Mouse (Mus musculus): ENCODE results near the gene Chrm5. TPM values are rescaled to one million over a fixed set of nuclear protein-coding genes. Genes with fewer than 3 reads are reported as not detected.

Chrm5 gene
- polyA plus RNA-seq (2012; fragmentation: generic; extraction: Trizol) = under 1 TPM in 1 of 2 experiments, not detected in 1; 0.05 TPM

GRCm38 (mm10) chr2:112480669-112481068, at the start of gene Chrm5:
Gene Chrm5 (minus strand): TSS chr2:112480769.

GRCm38 (mm10) chr2:112492856-112493538, 12.4 kb upstream of the Chrm5 start, which contains the start of gene Aven:
Gene Aven (plus strand): TSS chr2:112492964.

GRCm38 (mm10) chr2:112454862-112455564, 25.6 kb downstream of the Chrm5 start, which contains the start of gene Emc7:
Gene Emc7 (plus strand): TSS chr2:112454997.

Other genes starting within 250 kb of the Chrm5 start
- gene Lpcat4, start 241.3 kb downstream of the Chrm5 start, polyA plus RNA-seq (2012; fragmentation: generic; extraction: Trizol) = 10 to 100 TPM in 1 of 2 experiments, 1 to 10 TPM in 1; 9.9 to 19.1 TPM
- gene Nutm1, start 221.5 kb downstream of the Chrm5 start, polyA plus RNA-seq (2012; fragmentation: generic; extraction: Trizol) = not detected
- 100 to 1,000 TPM; 102 to 154 TPM for gene Nop10, start 218.8 kb downstream of the Chrm5 start, polyA plus RNA-seq (2012; fragmentation: generic; extraction: Trizol)
- 1 to 10 TPM in 1 of 2 experiments, under 1 TPM in 1; 0.42 to 5.9 TPM for gene Slc12a6, start 214.9 kb downstream of the Chrm5 start, polyA plus RNA-seq (2012; fragmentation: generic; extraction: Trizol)
- not detected for gene Gm21985, start 214.5 kb downstream of the Chrm5 start, polyA plus RNA-seq (2012; fragmentation: generic; extraction: Trizol)
- gene Emc4, start 112.7 kb downstream of the Chrm5 start, polyA plus RNA-seq (2012; fragmentation: generic; extraction: Trizol) = 10 to 100 TPM; 56.5 to 98.0 TPM
- gene Katnbl1, start 101.6 kb downstream of the Chrm5 start, polyA plus RNA-seq (2012; fragmentation: generic; extraction: Trizol) = 1 to 10 TPM in 1 of 2 experiments, under 1 TPM in 1; 0.49 to 2.3 TPM
- gene Emc7, start 25.8 kb downstream of the Chrm5 start, polyA plus RNA-seq (2012; fragmentation: generic; extraction: Trizol) = 10 to 100 TPM in 1 of 2 experiments, 1 to 10 TPM in 1; 4.5 to 11.0 TPM
- gene Aven, start 12.2 kb upstream of the Chrm5 start, polyA plus RNA-seq (2012; fragmentation: generic; extraction: Trizol) = 10 to 100 TPM in 1 of 2 experiments, 1 to 10 TPM in 1; 8.4 to 15.0 TPM

Measured in C3H10T1/2 (cell line).